13 mouse cellular contexts compared by ENCODE assay signal in genomic region chr10:57785552-57785951, GRCm38 (mm10). TPM values are rescaled to one million over a fixed set of nuclear protein-coding genes. Genes with fewer than 3 reads are reported as not detected.
DNase-seq lines count a peak whose midpoint lies in the region; ATAC-seq lines count a peak whose summit lies in the region.
"Had no signal": no experiment of that assay in that cellular context is flagged by ENCODE, and none has a peak within 500 bp of the region (broad histone marks: within the 10 kb centered on the region; RNA-seq: fewer than 3 reads in every experiment).

No protein-coding gene starts in this region.

- WGBS in intestine, embryonic 14.5 days: 67% methylated on average over 2 of the region's 2 CpGs
- 60% methylated on average over 2 of the region's 2 CpGs for WGBS in intestine, embryonic 16.5 days
- WGBS in forebrain, embryonic 12.5 days: 32% methylated on average over 2 of the region's 2 CpGs
- 17% methylated on average over 2 of the region's 2 CpGs for WGBS in hindbrain, embryonic 15.5 days
- WGBS in neural tube, embryonic 12.5 days: 29% methylated on average over 2 of the region's 2 CpGs

- no peak for ATAC-seq in intestine, embryonic 14.5 days (replicated peaks; ENCODE audit: low FRiP score, low TSS enrichment, low read depth)
- ATAC-seq in intestine, embryonic 16.5 days: no peak
- no peak for ATAC-seq in forebrain, embryonic 12.5 days (ENCODE audit: low FRiP score)
- ATAC-seq in hindbrain, embryonic 15.5 days (ENCODE audit: low FRiP score, low read depth): no peak
- ATAC-seq in neural tube, embryonic 12.5 days (ENCODE audit: low FRiP score, low read depth): no peak

- no peak overlapping the region for H3K4me3 ChIP-seq in intestine, embryonic 14.5 days (ENCODE audit: low read depth, low read length)
- no peak overlapping the region for H3K4me3 ChIP-seq in intestine, embryonic 16.5 days (ENCODE audit: low read length)
- peak overlapping the region; percentile 46 for H3K4me3 ChIP-seq in forebrain, embryonic 12.5 days (replicated peaks)
- H3K4me3 ChIP-seq in hindbrain, embryonic 15.5 days: peak overlapping the region; percentile 35
- peak overlapping the region; percentile 49 for H3K4me3 ChIP-seq in neural tube, embryonic 12.5 days
- H3K4me3 ChIP-seq: gastrocnemius, adult 2 months had no signal

- H3K9me3 ChIP-seq in intestine, embryonic 14.5 days (ENCODE audit: control insufficient read depth, low read length): no peaks in the 10 kb centered on the region
- H3K9me3 ChIP-seq in intestine, embryonic 16.5 days (ENCODE audit: control insufficient read depth, low read length): no peaks in the 10 kb centered on the region
- H3K9me3 ChIP-seq in forebrain, embryonic 12.5 days: no peaks in the 10 kb centered on the region
- H3K9me3 ChIP-seq in hindbrain, embryonic 15.5 days: no peaks in the 10 kb centered on the region
- H3K9me3 ChIP-seq in neural tube, embryonic 12.5 days: no peaks in the 10 kb centered on the region

- H3K27ac ChIP-seq in intestine, embryonic 14.5 days (ENCODE audit: low read depth): no peak overlapping the region
- H3K27ac ChIP-seq in intestine, embryonic 16.5 days (ENCODE audit: low read length): no peak overlapping the region
- H3K27ac ChIP-seq in forebrain, embryonic 12.5 days: peak overlapping the region; percentile 94
- peak overlapping the region; percentile 82 for H3K27ac ChIP-seq in hindbrain, embryonic 15.5 days (replicated peaks)
- H3K27ac ChIP-seq in neural tube, embryonic 12.5 days: peak overlapping the region; percentile 75
- H3K27ac ChIP-seq: gastrocnemius, adult 2 months; liver, embryonic 14.5 days had no signal

- no peak overlapping the region for H3K9ac ChIP-seq in intestine, embryonic 14.5 days (ENCODE audit: low read length)
- H3K9ac ChIP-seq in intestine, embryonic 16.5 days (ENCODE audit: low read depth, low read length): no peak overlapping the region
- peak overlapping the region; percentile 66 for H3K9ac ChIP-seq in forebrain, embryonic 12.5 days
- H3K9ac ChIP-seq in hindbrain, embryonic 15.5 days: peak overlapping the region; percentile 49
- peak overlapping the region; percentile 71 for H3K9ac ChIP-seq in neural tube, embryonic 12.5 days
- H3K9ac ChIP-seq: liver, embryonic 14.5 days had no signal

- H3K4me1 ChIP-seq in intestine, embryonic 14.5 days (replicated peaks; ENCODE audit: control insufficient read depth, insufficient read depth, low read length): peaks cover 11% of the 10 kb centered on the region
- H3K4me1 ChIP-seq in intestine, embryonic 16.5 days (ENCODE audit: control insufficient read depth, insufficient read depth, low read length): 0 out of 2 replicates have a peak, but pooled peaks cover 8% of the 10 kb centered on the region
- H3K4me1 ChIP-seq in forebrain, embryonic 12.5 days: peaks cover 40% of the 10 kb centered on the region
- peaks cover 18% of the 10 kb centered on the region for H3K4me1 ChIP-seq in hindbrain, embryonic 15.5 days (replicated peaks)
- H3K4me1 ChIP-seq in neural tube, embryonic 12.5 days: peaks cover 16% of the 10 kb centered on the region

- H3K4me2 ChIP-seq in intestine, embryonic 14.5 days (ENCODE audit: low read length): peak overlapping the region; percentile 42; the same call in 1 of the 2 replicates
- no peak overlapping the region for H3K4me2 ChIP-seq in intestine, embryonic 16.5 days (ENCODE audit: low read depth, low read length)
- peak overlapping the region; percentile 53 for H3K4me2 ChIP-seq in forebrain, embryonic 12.5 days
- H3K4me2 ChIP-seq in hindbrain, embryonic 15.5 days: peak overlapping the region; percentile 55
- H3K4me2 ChIP-seq in neural tube, embryonic 12.5 days (replicated peaks): peak overlapping the region; percentile 56

- H3K36me3 ChIP-seq in intestine, embryonic 14.5 days (ENCODE audit: control insufficient read depth, insufficient read depth, low read length): no peaks in the 10 kb centered on the region
- H3K36me3 ChIP-seq in intestine, embryonic 16.5 days (ENCODE audit: control insufficient read depth, insufficient read depth, low read length): no peaks in the 10 kb centered on the region
- H3K36me3 ChIP-seq in forebrain, embryonic 12.5 days (replicated peaks): peaks cover 10% of the 10 kb centered on the region; the same call in 1 of the 2 replicates
- no peaks in the 10 kb centered on the region for H3K36me3 ChIP-seq in hindbrain, embryonic 15.5 days
- peaks cover 7% of the 10 kb centered on the region for H3K36me3 ChIP-seq in neural tube, embryonic 12.5 days

- DNase-seq in intestine, embryonic 14.5 days (ENCODE audit: low spot score): no peak
- DNase-seq in frontal cortex, postnatal 14 days (ENCODE audit: low spot score in 2 of 2): no peak
- DNase-seq in adrenal gland, postnatal 4 days (ENCODE audit: low spot score in 2 of 2): no peak
- DNase-seq in adrenal gland, adult 18-20 months (ENCODE audit: low spot score in 2 of 2): no peak
- DNase-seq: adrenal gland, postnatal 25 days; gastrocnemius, adult 2 months; kidney, adult 18-20 months; lung, postnatal 14 days had no signal

- no peaks in the 10 kb centered on the region for H3K27me3 ChIP-seq in intestine, embryonic 14.5 days (replicated peaks; ENCODE audit: control insufficient read depth, insufficient read depth, low read length)
- H3K27me3 ChIP-seq in intestine, embryonic 16.5 days (replicated peaks; ENCODE audit: control insufficient read depth, insufficient read depth, low read length): no peaks in the 10 kb centered on the region
- H3K27me3 ChIP-seq in forebrain, embryonic 12.5 days: no peaks in the 10 kb centered on the region
- no peaks in the 10 kb centered on the region for H3K27me3 ChIP-seq in hindbrain, embryonic 15.5 days
- no peaks in the 10 kb centered on the region for H3K27me3 ChIP-seq in neural tube, embryonic 12.5 days (replicated peaks)

RNA-seq across cellular contexts. Expression of gene Fabp7, which starts 0.9 kb away (rescaled TPM):
- 58.4 and 59.9 TPM in 2 replicates for polyA plus RNA-seq in intestine, embryonic 14.5 days (2014; fragmentation: Nextera tagmentation; extraction: Ambion mirVana)
- 32.8 and 36.5 TPM in 2 replicates for polyA plus RNA-seq in intestine, embryonic 16.5 days (2015; fragmentation: Nextera tagmentation; extraction: Ambion mirVana)
- polyA plus RNA-seq in forebrain, embryonic 12.5 days (2016; fragmentation: Nextera tagmentation; extraction: Ambion mirVana): 969 and 1,158 TPM in 2 replicates
- 2,182 and 2,246 TPM in 2 replicates for polyA plus RNA-seq in hindbrain, embryonic 15.5 days (2015; fragmentation: Nextera tagmentation; extraction: Ambion mirVana)
- polyA plus RNA-seq in neural tube, embryonic 12.5 days (2016; fragmentation: Nextera tagmentation; extraction: Ambion mirVana): 1,782 and 1,857 TPM in 2 replicates
- total RNA-seq in adrenal gland, postnatal 4 days (2021): 10 to 100 TPM; 18.3 to 25.6 TPM
- 1 to 10 TPM; 1.1 to 1.4 TPM for total RNA-seq in adrenal gland, adult 18-20 months (2021)
- total RNA-seq: gastrocnemius, adult 2 months had no signal

RNA-seq across cellular contexts. Expression of gene Smpdl3a, which starts 8.6 kb away (rescaled TPM):
- polyA plus RNA-seq in intestine, embryonic 14.5 days (2014; fragmentation: Nextera tagmentation; extraction: Ambion mirVana): 27.1 and 27.7 TPM in 2 replicates
- polyA plus RNA-seq in intestine, embryonic 16.5 days (2015; fragmentation: Nextera tagmentation; extraction: Ambion mirVana): 81.6 and 99.0 TPM in 2 replicates
- polyA plus RNA-seq in forebrain, embryonic 12.5 days (2016; fragmentation: Nextera tagmentation; extraction: Ambion mirVana): 7.5 and 7.7 TPM in 2 replicates
- 28.5 and 32.1 TPM in 2 replicates for polyA plus RNA-seq in hindbrain, embryonic 15.5 days (2015; fragmentation: Nextera tagmentation; extraction: Ambion mirVana)
- 15.1 and 17.8 TPM in 2 replicates for polyA plus RNA-seq in neural tube, embryonic 12.5 days (2016; fragmentation: Nextera tagmentation; extraction: Ambion mirVana)
- total RNA-seq in adrenal gland, postnatal 4 days (2021): 10 to 100 TPM; 32.8 to 36.0 TPM
- 10 to 100 TPM; 38.1 to 58.5 TPM for total RNA-seq in adrenal gland, adult 18-20 months (2021)

Comparison
In these comparisons a context has a peak if more than half of its experiments do, and no peak if none do; other contexts are left out.
1. H3K27ac ChIP-seq: peak in forebrain, embryonic 12.5 days (single experiment), hindbrain, embryonic 15.5 days (single experiment) and neural tube, embryonic 12.5 days (single experiment); none in intestine, embryonic 14.5 days (single experiment) and intestine, embryonic 16.5 days (single experiment).
2. H3K4me3 ChIP-seq: peak in forebrain, embryonic 12.5 days (single experiment), hindbrain, embryonic 15.5 days (single experiment) and neural tube, embryonic 12.5 days (single experiment); none in intestine, embryonic 14.5 days (single experiment) and intestine, embryonic 16.5 days (single experiment).
3. H3K9ac ChIP-seq: peak in forebrain, embryonic 12.5 days (single experiment), hindbrain, embryonic 15.5 days (single experiment) and neural tube, embryonic 12.5 days (single experiment); none in intestine, embryonic 14.5 days (single experiment) and intestine, embryonic 16.5 days (single experiment).
4. RNA of gene Fabp7, which starts 0.9 kb away (polyA plus RNA-seq): 2,182 to 2,246 TPM in hindbrain, embryonic 15.5 days, 1,782 to 1,857 TPM in neural tube, embryonic 12.5 days and 969 to 1,158 TPM in forebrain, embryonic 12.5 days; 58.4 to 59.9 TPM in intestine, embryonic 14.5 days and 32.8 to 36.5 TPM in intestine, embryonic 16.5 days; every median in the first group is over 10 times any median in the second.